Mouse (Mus musculus) C2C12 (cell line): Measurements from ENCODE around the gene Aatf. TPM values are rescaled to one million over a fixed set of nuclear protein-coding genes. Genes with fewer than 3 reads are reported as not detected.

ENCODE experiments used
- H3K27me3 ChIP-seq: one replicate; pipeline ENCODE4 v1.6.1; 2011; ENCODE audit not compliant: control insufficient read depth, insufficient read depth, insufficient read length
- H3K36me3 ChIP-seq: one replicate; pipeline ENCODE4 v1.6.1; 2011; ENCODE audit not compliant: control insufficient read depth, insufficient read depth
- H3K4me3 ChIP-seq: one replicate; pipeline ENCODE4 v1.5.1; 2011; ENCODE audit warnings: mild to moderate bottlenecking, control low read depth; ENCODE audit not compliant: poor library complexity, insufficient read depth, severe bottlenecking
- H3K79me2 ChIP-seq: one replicate; pipeline ENCODE4 v1.6.1; 2011; ENCODE audit not compliant: control insufficient read depth, insufficient read depth
- H3K79me3 ChIP-seq: one replicate; pipeline ENCODE4 v1.6.1; 2011; ENCODE audit warnings: low read depth, control low read depth
- H3ac ChIP-seq: one replicate; pipeline ENCODE3; 2011; ENCODE audit warnings: low read depth; ENCODE audit not compliant: control insufficient read depth, insufficient read length
- CEBPB ChIP-seq: IDR thresholded peaks from one replicate; pipeline ENCODE4 v1.6.1; 2011; ENCODE audit warnings: low read depth, mild to moderate bottlenecking, control low read depth, moderate library complexity
- CTCF ChIP-seq: IDR thresholded peaks from one replicate; pipeline ENCODE4 v1.5.1; 2011; ENCODE audit not compliant: control insufficient read depth, insufficient read depth, insufficient read length
- FOSL1 ChIP-seq: IDR thresholded peaks from one replicate; pipeline ENCODE4 v1.8.0; 2011; ENCODE audit warnings: mild to moderate bottlenecking, low read length; ENCODE audit not compliant: poor library complexity, insufficient read depth, severe bottlenecking
- MAX ChIP-seq: IDR thresholded peaks from one replicate; pipeline ENCODE4 v1.6.1; 2011; ENCODE audit warnings: mild to moderate bottlenecking, control low read depth
- MYOD1 ChIP-seq: IDR thresholded peaks from one replicate; pipeline ENCODE4 v1.6.1; 2011; ENCODE audit warnings: low read depth; ENCODE audit not compliant: control insufficient read depth, insufficient read length
- MYOG ChIP-seq: IDR thresholded peaks from one replicate; pipeline ENCODE4 v1.6.1; 2011; ENCODE audit not compliant: control insufficient read depth, insufficient read length; ENCODE audit errors: extremely low read depth
- USF1 ChIP-seq: IDR thresholded peaks from one replicate; pipeline ENCODE4 v1.6.1; 2011; ENCODE audit warnings: low read depth, mild to moderate bottlenecking, control low read depth, moderate library complexity
- polyA plus RNA-seq: library from polyadenylated mRNA; unstranded; fragments of >200 nt; fragmentation: generic; extraction: Trizol; gene quantifications from one replicate; pipeline ENCODE4 v1.2.1, GENCODE M21; 2012; ENCODE audit warnings: missing spikeins

Gene Aatf
- polyA plus RNA-seq, 1 experiment: 38.6 TPM

DNA sequence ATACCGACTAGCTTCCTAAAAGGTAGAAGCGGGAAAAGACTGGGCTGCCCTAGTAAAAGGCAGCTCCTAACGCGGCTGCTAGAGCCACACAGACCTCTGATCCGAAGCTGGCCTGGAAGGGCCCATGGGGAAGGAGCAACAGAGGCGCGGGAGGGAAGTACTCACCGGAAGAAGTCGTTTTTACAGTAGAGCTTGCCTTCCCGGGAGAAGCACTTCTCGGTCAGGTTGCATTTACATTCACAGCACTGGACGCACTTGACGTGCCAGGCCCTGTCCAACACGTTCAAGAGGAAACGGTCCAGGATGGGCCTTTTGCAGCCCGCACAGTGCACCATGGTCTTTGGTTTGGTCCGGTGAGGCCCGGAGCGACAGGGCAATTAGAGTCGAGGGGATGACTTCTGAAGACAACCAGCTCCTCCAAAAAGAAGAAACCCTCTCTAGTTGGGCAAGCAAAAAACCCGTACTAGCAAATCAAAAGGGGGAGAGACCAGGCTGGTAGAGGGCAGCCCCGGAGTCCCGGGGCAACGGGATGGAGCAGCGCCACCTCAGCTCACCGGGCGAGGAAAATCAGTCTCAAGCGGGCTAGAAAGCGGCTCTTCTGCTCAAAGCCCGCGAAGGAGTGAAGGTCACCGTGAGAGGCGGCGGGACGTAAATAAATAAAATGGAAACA is 10.7 kb upstream of the Aatf start:
- Histone ChIP-seq H3K79me3 (no peaks in the 10 kb centered on the region), H3K79me2 (no peaks in the 10 kb centered on the region), H3K36me3 (no peaks in the 10 kb centered on the region), H3K4me3 (no peak overlapping the region), H3K27me3 (peaks cover 99% of the 10 kb centered on the region), H3ac (no peak overlapping the region)
- no peak for TF ChIP-seq CEBPB
- no peak for TF ChIP-seq MYOD1
- TF ChIP-seq CTCF: no peak
- TF ChIP-seq USF1: no peak
- no peak for TF ChIP-seq MAX
- TF ChIP-seq MYOG: no peak
- TF ChIP-seq FOSL1: no peak

DNA sequence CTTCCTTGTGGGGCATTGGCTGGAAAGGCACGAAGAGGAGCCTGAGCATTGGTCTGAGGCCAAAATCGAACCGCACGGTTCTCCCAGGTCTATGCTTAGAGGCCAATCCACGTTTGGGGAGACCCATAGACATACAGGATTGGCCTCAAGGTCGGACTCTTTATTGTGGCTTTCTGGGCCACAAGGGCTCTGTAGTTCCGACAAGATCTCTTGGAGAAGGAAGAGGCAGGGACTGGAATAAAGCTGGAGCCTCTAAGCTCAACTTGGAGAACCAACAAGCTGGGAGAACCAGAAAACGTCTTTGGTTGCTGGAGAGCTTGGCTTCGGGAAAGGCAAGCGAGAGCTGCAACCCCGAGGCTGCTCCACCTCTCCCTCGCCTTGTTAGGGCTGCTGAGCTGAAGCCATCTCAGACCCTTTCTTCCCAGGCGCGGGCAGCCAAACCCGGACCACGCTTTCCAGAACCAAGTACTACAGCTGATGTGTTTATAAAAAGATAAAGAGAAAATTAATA is 10.1 kb upstream of the Aatf start:
- H3K36me3 ChIP-seq: no peaks in the 10 kb centered on the region

DNA sequence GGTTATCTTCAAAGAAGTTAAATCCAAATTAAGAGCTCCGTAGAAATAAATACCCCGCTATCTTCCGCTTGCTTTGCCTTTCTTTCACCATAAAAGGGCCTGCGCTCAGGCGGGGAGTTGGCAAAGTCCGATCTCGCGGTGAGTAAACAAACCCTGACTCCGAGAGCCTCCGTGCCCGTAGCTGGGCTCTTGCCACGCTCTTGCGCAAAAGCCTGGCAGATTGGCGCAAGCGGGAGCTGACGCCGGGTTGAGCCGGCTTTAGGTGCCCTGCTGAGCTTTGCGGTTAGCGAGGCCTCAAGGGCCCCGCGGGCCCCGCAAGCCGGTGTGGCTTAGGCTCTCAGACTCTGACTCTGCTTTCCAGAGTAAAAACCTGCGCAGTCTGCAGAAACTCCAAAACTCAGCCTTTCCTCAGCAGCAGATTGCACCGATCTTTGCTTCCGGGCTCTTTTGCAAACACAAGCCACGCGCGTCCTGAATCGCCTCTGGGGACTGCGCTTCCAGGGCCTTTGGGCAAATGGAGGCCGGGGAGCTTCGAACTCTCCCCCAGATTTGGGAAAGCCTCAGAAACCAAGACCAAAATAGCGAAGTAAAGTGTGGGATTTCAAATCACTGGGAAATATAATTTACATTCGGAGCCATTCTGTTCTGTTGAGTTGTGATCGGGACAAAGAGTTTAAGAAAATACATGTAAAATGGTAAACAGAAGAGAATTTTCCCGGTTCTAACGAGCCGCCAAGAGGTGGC is 9.4 kb upstream of the Aatf start:
- TF ChIP-seq FOSL1: no peak
- peak; percentile 97 for TF ChIP-seq CEBPB
- no peak for TF ChIP-seq MAX
- no peak for TF ChIP-seq CTCF
- no peak for TF ChIP-seq USF1
- TF ChIP-seq MYOG: no peak
- no peak for TF ChIP-seq MYOD1
- Histone ChIP-seq H3K4me3 (no peak overlapping the region), H3ac (no peak overlapping the region), H3K27me3 (peaks cover 89% of the 10 kb centered on the region), H3K79me3 (no peaks in the 10 kb centered on the region), H3K79me2 (no peaks in the 10 kb centered on the region), H3K36me3 (no peaks in the 10 kb centered on the region)

More for the DNA sequence above, 10.1 kb upstream of the Aatf start:
- H3K27me3 ChIP-seq: peaks cover 95% of the 10 kb centered on the region
- no peaks in the 10 kb centered on the region for H3K79me2 ChIP-seq
- no peak overlapping the region for H3K4me3 ChIP-seq
- H3K79me3 ChIP-seq: no peaks in the 10 kb centered on the region
- TF ChIP-seq FOSL1 (no peak), MAX (no peak), CEBPB (no peak), MYOG (no peak), MYOD1 (no peak)
- H3ac ChIP-seq: no peak overlapping the region

- no peaks in the 10 kb centered on the region for H3K36me3 ChIP-seq
- H3K79me3 ChIP-seq: no peaks in the 10 kb centered on the region
- no peaks in the 10 kb centered on the region for H3K79me2 ChIP-seq
- no peak overlapping the region for H3ac ChIP-seq
- no peak overlapping the region for H3K4me3 ChIP-seq
- peaks cover 79% of the 10 kb centered on the region for H3K27me3 ChIP-seq
- TF ChIP-seq CEBPB (no peak), MYOD1 (no peak), CTCF (no peak), MAX (no peak), USF1 (no peak), MYOG (no peak), FOSL1 (no peak)
Measured at GRCm38 (mm10) chr11:84521751-84522299, 8.5 kb upstream of the Aatf start.

DNA sequence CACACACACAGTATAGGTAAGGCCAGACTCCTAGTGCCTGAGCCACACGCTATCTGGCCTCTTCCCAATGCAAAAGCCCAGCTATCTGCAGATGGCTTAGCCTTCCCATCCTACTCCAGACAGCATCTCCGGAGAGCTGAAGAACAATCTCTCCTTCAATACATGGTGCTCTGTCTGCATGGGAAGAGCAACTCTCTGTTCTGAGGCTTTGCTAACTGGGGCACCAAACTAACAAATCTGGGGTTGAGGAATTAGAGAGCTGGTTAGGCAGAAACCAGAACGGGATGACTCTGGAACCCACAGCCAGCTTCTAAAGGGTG is 7.7 kb upstream of the Aatf start:
- H3K79me3 ChIP-seq: no peaks in the 10 kb centered on the region
- H3K27me3 ChIP-seq: peaks cover 77% of the 10 kb centered on the region
- H3K79me2 ChIP-seq: no peaks in the 10 kb centered on the region
- H3K4me3 ChIP-seq: no peak overlapping the region
- TF ChIP-seq CTCF (no peak), MYOG (no peak), USF1 (no peak), MAX (no peak), MYOD1 (no peak), FOSL1 (no peak), CEBPB (no peak)
- no peaks in the 10 kb centered on the region for H3K36me3 ChIP-seq
- H3ac ChIP-seq: no peak overlapping the region
